Mouse (Mus musculus) lung, embryonic 14.5 days (tissue): ENCODE measurements around the gene Rnf43. TPM values are rescaled to one million over a fixed set of nuclear protein-coding genes. Genes with fewer than 3 reads are reported as not detected.
A peak's percentile ranks its signal among the peaks of the same experiment; 100 is the strongest.

Source experiments
- ATAC-seq: fragments of 200-750 bp; cut with Nextera tagmentation; 2 replicates; pipeline ENCODE4 v1.8.0; 2017; ENCODE audit warnings: mild to moderate bottlenecking, moderate TSS enrichment, moderate library complexity; ENCODE audit not compliant: insufficient read depth
- DNase-seq: peaks from one replicate; pipeline ENCODE4 v3.0.0-alpha.2; 2015
- H3K27ac ChIP-seq: fragments of 300-500 bp; sonication (generic); 2 replicates; pipeline ENCODE4 v1.5.1; 2014; ENCODE audit warnings: low read depth, mild to moderate bottlenecking, moderate library complexity
- H3K27me3 ChIP-seq: fragments of 300-500 bp; sonication (generic); 2 replicates; pipeline ENCODE4 v1.6.1; 2014; ENCODE audit warnings: low read length, control low read depth; ENCODE audit not compliant: insufficient read depth
- H3K36me3 ChIP-seq: fragments of 300-500 bp; sonication (generic); 2 replicates; pipeline ENCODE4 v1.6.1; 2014; ENCODE audit warnings: control low read depth; ENCODE audit not compliant: insufficient read depth
- H3K4me1 ChIP-seq: fragments of 300-500 bp; sonication (generic); 2 replicates; pipeline ENCODE4 v1.6.1; 2014; ENCODE audit warnings: antibody characterized with exemption, control low read depth; ENCODE audit not compliant: insufficient read depth
- H3K4me2 ChIP-seq: fragments of 300-500 bp; sonication (generic); 2 replicates; pipeline ENCODE4 v1.6.1; 2014; ENCODE audit warnings: mild to moderate bottlenecking
- H3K4me3 ChIP-seq: fragments of 300-500 bp; sonication (generic); 2 replicates; pipeline ENCODE4 v1.5.1; 2014; ENCODE audit warnings: low read depth, low read length
- H3K9ac ChIP-seq: fragments of 300-500 bp; sonication (generic); 2 replicates; pipeline ENCODE4 v1.6.1; 2014
- H3K9me3 ChIP-seq: fragments of 300-500 bp; sonication (generic); 2 replicates; pipeline ENCODE4 v1.6.1; 2016; ENCODE audit warnings: low read depth, low read length, control low read depth
- CTCF ChIP-seq: IDR thresholded peaks from 2 replicates; pipeline ENCODE4 v1.5.1; 2016; ENCODE audit warnings: antibody characterized with exemption, low read depth
- WGBS: fragments of 180-500 bp; shearing (Covaris S2); extraction: QIAGEN DNeasy Blood & Tissue Kit; methylation state at CpG from one replicate; pipeline ENCODE4 v1.1.7; 2014; 5-methylcytosine and 5-hydroxymethylcytosine counted together
- polyA plus RNA-seq: library from polyadenylated mRNA; unstranded; fragments of >200 nt; fragmentation: Nextera tagmentation; extraction: Ambion mirVana; gene quantifications from 2 replicates; pipeline ENCODE4 v1.2.1, GENCODE M21; 2014

Gene Rnf43
- polyA plus RNA-seq, 1 experiment from 2014 or later: 21.5 TPM

GRCm38 (mm10) chr11:87750521-87750920 lies 88.0 kb downstream of the Rnf43 start:
- Histone ChIP-seq H3K4me3 (no peak overlapping the region), H3K4me1 (no peaks in the 10 kb centered on the region), H3K27ac (no peak overlapping the region; the same call in 1 of the 2 replicates), H3K27me3 (no peaks in the 10 kb centered on the region), H3K9ac (no peak overlapping the region), H3K36me3 (no peaks in the 10 kb centered on the region), H3K4me2 (peak overlapping the region; percentile 4; the same call in 1 of the 2 replicates), H3K9me3 (no peaks in the 10 kb centered on the region)
- ATAC-seq: no peak
- DNase-seq: no peak
- WGBS: 67% methylated on average over 3 of the region's 3 CpGs
- no peak for TF ChIP-seq CTCF

GRCm38 (mm10) chr11:87751031-87751430 lies 88.5 kb downstream of the Rnf43 start:
- DNase-seq (no peak), ATAC-seq (no peak)
- Histone ChIP-seq H3K4me1 (no peaks in the 10 kb centered on the region), H3K9me3 (no peaks in the 10 kb centered on the region), H3K27me3 (no peaks in the 10 kb centered on the region), H3K4me3 (no peak overlapping the region), H3K9ac (no peak overlapping the region), H3K36me3 (no peaks in the 10 kb centered on the region), H3K4me2 (peak overlapping the region; percentile 27; the same call in 1 of the 2 replicates), H3K27ac (peak overlapping the region; percentile 65)
- TF ChIP-seq CTCF: no peak
- WGBS: 80% methylated on average over 8 of the region's 8 CpGs

DNA sequence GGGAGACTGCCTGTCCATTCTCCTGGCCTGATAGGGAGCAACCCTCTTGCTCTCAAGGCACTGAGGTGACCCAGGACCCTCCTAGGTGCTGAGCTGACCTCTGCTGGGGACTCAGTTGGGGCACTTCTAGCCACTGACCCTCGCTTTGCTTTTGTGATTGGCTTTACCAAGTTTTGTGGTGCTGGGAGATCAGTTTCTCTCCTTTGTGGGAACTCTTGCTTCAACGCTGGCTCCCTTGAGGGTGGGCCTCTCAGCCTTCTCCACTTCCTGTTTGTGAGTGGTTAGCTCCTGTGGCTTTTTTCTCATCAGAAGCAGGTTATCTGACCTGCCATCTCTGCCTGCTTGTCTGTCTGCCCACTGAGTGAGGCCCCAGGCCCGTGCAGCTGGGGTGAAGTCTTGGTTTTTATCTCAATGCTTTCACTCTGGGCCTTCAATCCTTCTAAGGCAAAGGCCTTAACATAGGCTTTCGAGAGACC lies 89.0 kb downstream of the Rnf43 start:
- H3K9ac ChIP-seq: no peak overlapping the region
- no peak overlapping the region for H3K4me3 ChIP-seq
- no peak for TF ChIP-seq CTCF
- ATAC-seq (no peak), DNase-seq (no peak)
- H3K36me3 ChIP-seq: no peaks in the 10 kb centered on the region
- WGBS: 51% methylated on average over 4 of the region's 4 CpGs
- H3K4me2 ChIP-seq: peak overlapping the region; percentile 27; the same call in 1 of the 2 replicates
- no peaks in the 10 kb centered on the region for H3K4me1 ChIP-seq
- no peaks in the 10 kb centered on the region for H3K27me3 ChIP-seq
- peak overlapping the region; percentile 65 for H3K27ac ChIP-seq
- no peaks in the 10 kb centered on the region for H3K9me3 ChIP-seq

- DNase-seq: no peak
- no peak overlapping the region for H3K9ac ChIP-seq
- H3K27me3 ChIP-seq: no peaks in the 10 kb centered on the region
- H3K4me3 ChIP-seq: no peak overlapping the region
- H3K36me3 ChIP-seq: no peaks in the 10 kb centered on the region
- TF ChIP-seq CTCF: no peak
- H3K4me1 ChIP-seq: no peaks in the 10 kb centered on the region
- no peaks in the 10 kb centered on the region for H3K9me3 ChIP-seq
- no peak overlapping the region for H3K4me2 ChIP-seq
- 81% methylated on average over 1 of the region's 1 CpGs for WGBS
- no peak for ATAC-seq
- no peak overlapping the region for H3K27ac ChIP-seq
Measured at GRCm38 (mm10) chr11:87752307-87752706, 89.8 kb downstream of the Rnf43 start.

- H3K9ac ChIP-seq: peak overlapping the region; percentile 6; the same call in 1 of the 2 replicates
- no peak for DNase-seq
- H3K4me1 ChIP-seq: no peaks in the 10 kb centered on the region
- ATAC-seq: no peak
- no peaks in the 10 kb centered on the region for H3K9me3 ChIP-seq
- 78% methylated on average over 8 of the region's 8 CpGs for WGBS
- no peaks in the 10 kb centered on the region for H3K36me3 ChIP-seq
- H3K4me2 ChIP-seq: no peak overlapping the region
- TF ChIP-seq CTCF: no peak
- no peaks in the 10 kb centered on the region for H3K27me3 ChIP-seq
- H3K4me3 ChIP-seq: no peak overlapping the region
- H3K27ac ChIP-seq: no peak overlapping the region
Measured at GRCm38 (mm10) chr11:87753255-87753654, 90.7 kb downstream of the Rnf43 start.

GRCm38 (mm10) chr11:87753891-87754501 lies 91.5 kb downstream of the Rnf43 start:
- ATAC-seq (no peak), DNase-seq (no peak)
- no peak overlapping the region for H3K27ac ChIP-seq

GRCm38 (mm10) chr11:87754603-87755002 lies 92.1 kb downstream of the Rnf43 start:
- no peak overlapping the region for H3K27ac ChIP-seq
- H3K4me3 ChIP-seq: no peak overlapping the region
- no peaks in the 10 kb centered on the region for H3K36me3 ChIP-seq
- ATAC-seq (no peak), DNase-seq (no peak)
- no peak for TF ChIP-seq CTCF
- H3K27me3 ChIP-seq: 0 out of 2 replicates have a peak, but pooled peaks cover 3% of the 10 kb centered on the region
- H3K4me2 ChIP-seq: peak overlapping the region; percentile 11; the same call in 1 of the 2 replicates
- H3K9me3 ChIP-seq: no peaks in the 10 kb centered on the region
- H3K9ac ChIP-seq: no peak overlapping the region
- 68% methylated on average over 5 of the region's 5 CpGs for WGBS
- no peaks in the 10 kb centered on the region for H3K4me1 ChIP-seq

More at GRCm38 (mm10) chr11:87753891-87754501, 91.5 kb downstream of the Rnf43 start:
- 81% methylated on average over 5 of the region's 5 CpGs for WGBS
- Histone ChIP-seq H3K4me1 (no peaks in the 10 kb centered on the region), H3K36me3 (no peaks in the 10 kb centered on the region), H3K9me3 (no peaks in the 10 kb centered on the region), H3K9ac (peak overlapping the region; percentile 6; the same call in 1 of the 2 replicates), H3K4me2 (no peak overlapping the region), H3K27me3 (no peaks in the 10 kb centered on the region), H3K4me3 (no peak overlapping the region)
- no peak for TF ChIP-seq CTCF
